Mouse (Mus musculus): ENCODE results near the gene Tlk1.
A peak's percentile ranks its signal among the peaks of the same experiment; 100 is the strongest.

- TF ChIP-seq E2F4 (IDR thresholded peaks at IDR 0.05; ENCODE audit: insufficient replicate concordance, low read depth, low read length) (no peak), TCF12 (IDR thresholded peaks at IDR 0.05; ENCODE audit: low read depth, low read length) (no peak), RAD21 (IDR thresholded peaks at IDR 0.05; ENCODE audit: low read depth, low read length) (no peak), CTCF (conservative IDR thresholded peaks at IDR 0.05 in 1 of 2, IDR thresholded peaks at IDR 0.05 in 1 of 2; ENCODE audit: low read depth in 2 of 2, low read length in 2 of 2) (0 out of 4 replicates have a peak, but pooled peaks of 1 of the 2 experiments have one; percentile 11), SMC3 (IDR thresholded peaks at IDR 0.05; ENCODE audit: low read depth, low read length) (no peak)
Observed at GRCm38 (mm10) chr2:70859740-70860139, 34.2 kb upstream of the Tlk1 start.

All from CH12.LX (cell line).